Mouse (Mus musculus) limb, embryonic 14.5 days (tissue): ENCODE data around the gene Bco2. TPM values are rescaled to one million over a fixed set of nuclear protein-coding genes. Genes with fewer than 3 reads are reported as not detected.

Experiments
- ATAC-seq: fragments of 200-750 bp; cut with Nextera tagmentation; 2 replicates; pipeline ENCODE4 v1.8.0; 2017; ENCODE audit warnings: low read depth, moderate number of reproducible peaks, moderate TSS enrichment; ENCODE audit not compliant: low FRiP score
- DNase-seq: peaks from one replicate; pipeline ENCODE4 v3.0.0-alpha.2; 2015; ENCODE audit warnings: low spot score
- H3K27ac ChIP-seq: fragments of 300-500 bp; sonication (generic); replicated peaks from 2 replicates; pipeline ENCODE4 v1.5.1; 2014; ENCODE audit warnings: low read depth, mild to moderate bottlenecking, low read length, moderate library complexity, mixed read lengths
- H3K27me3 ChIP-seq: fragments of 300-500 bp; sonication (generic); 2 replicates; pipeline ENCODE4 v1.6.1; 2014; ENCODE audit warnings: low read length, mixed read lengths; ENCODE audit not compliant: control insufficient read depth, insufficient read depth
- H3K36me3 ChIP-seq: fragments of 300-500 bp; sonication (generic); 2 replicates; pipeline ENCODE4 v1.6.1; 2014; ENCODE audit warnings: mild to moderate bottlenecking, low read length, moderate library complexity, mixed read lengths; ENCODE audit not compliant: control insufficient read depth, insufficient read depth
- H3K4me1 ChIP-seq: fragments of 300-500 bp; sonication (generic); 2 replicates; pipeline ENCODE4 v1.6.1; 2014; ENCODE audit warnings: antibody characterized with exemption, low read length, mixed read lengths; ENCODE audit not compliant: control insufficient read depth, insufficient read depth
- H3K4me2 ChIP-seq: fragments of 300-500 bp; sonication (generic); replicated peaks from 2 replicates; pipeline ENCODE4 v1.6.1; 2014; ENCODE audit warnings: low read depth, mild to moderate bottlenecking, low read length, moderate library complexity; ENCODE audit not compliant: severe bottlenecking
- H3K4me3 ChIP-seq: fragments of 300-500 bp; sonication (generic); replicated peaks from 2 replicates; pipeline ENCODE4 v1.5.1; 2014; ENCODE audit warnings: low read length
- H3K9ac ChIP-seq: fragments of 300-500 bp; sonication (generic); 2 replicates; pipeline ENCODE4 v1.6.1; 2014; ENCODE audit warnings: mild to moderate bottlenecking, low read depth, low read length, moderate library complexity; ENCODE audit not compliant: severe bottlenecking
- H3K9me3 ChIP-seq: fragments of 300-500 bp; sonication (generic); 2 replicates; pipeline ENCODE4 v1.6.1; 2016; ENCODE audit warnings: low read length; ENCODE audit not compliant: control insufficient read depth
- POLR2A ChIP-seq: fragments of 200-500 bp; IDR thresholded peaks from 2 replicates; pipeline ENCODE4 v1.8.0; 2012; ENCODE audit warnings: inconsistent platforms, mild to moderate bottlenecking, moderate library complexity, borderline replicate concordance; ENCODE audit not compliant: insufficient read depth, insufficient read length; ENCODE audit errors: extremely low read depth
- WGBS: fragments of 180-500 bp; shearing (Covaris S2); extraction: QIAGEN DNeasy Blood & Tissue Kit; methylation state at CpG from one replicate; pipeline ENCODE4 v1.1.7; 2014; 5-methylcytosine and 5-hydroxymethylcytosine counted together
- polyA plus RNA-seq, 2 experiments: library from polyadenylated mRNA; depleted of rRNA in 1 of 2; stranded (reverse) in 1 of 2; unstranded in 1 of 2; fragments of >200 nt; fragmentation: Nextera tagmentation in 1 of 2; extraction: Ambion mirVana in 1 of 2; gene quantifications; 2 replicates each; pipeline versions ENCODE4 v1.2.1 to v1.2.3; 2012 to 2014

Gene Bco2
- polyA plus RNA-seq, 2 experiments, result 0.14 to 0.26 TPM

DNA sequence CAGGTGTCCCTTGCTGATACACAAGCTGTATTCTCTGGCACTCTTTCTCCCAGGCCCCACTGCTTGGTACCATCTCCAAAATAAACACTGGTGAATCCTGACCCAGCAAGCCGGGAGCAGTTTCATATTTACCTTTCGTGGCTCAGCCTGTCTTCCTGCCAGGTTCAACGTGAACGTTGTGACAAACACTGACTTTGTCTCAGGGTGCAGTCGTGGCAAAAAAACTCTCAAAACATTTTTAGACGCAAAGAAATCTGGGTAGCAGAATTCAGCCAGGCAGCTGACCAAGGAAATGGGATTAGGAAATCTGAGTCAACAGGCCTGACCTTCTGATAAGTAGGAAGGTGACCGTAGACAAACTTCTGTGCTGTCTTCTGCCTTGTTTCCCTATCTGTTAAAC, 47.4 kb downstream of the Bco2 start:
- no peaks in the 10 kb centered on the region for H3K27me3 ChIP-seq
- H3K9ac ChIP-seq, result no peak overlapping the region
- H3K36me3 ChIP-seq, result no peaks in the 10 kb centered on the region
- no peaks in the 10 kb centered on the region for H3K9me3 ChIP-seq
- H3K4me1 ChIP-seq, result no peaks in the 10 kb centered on the region
- WGBS, result 84% methylated on average over 7 of the region's 7 CpGs
- H3K27ac ChIP-seq, result no peak overlapping the region
- DNase-seq, result no peak
- TF ChIP-seq POLR2A, result no peak
- no peak overlapping the region for H3K4me3 ChIP-seq
- no peak overlapping the region for H3K4me2 ChIP-seq
- ATAC-seq, result no peak

DNA sequence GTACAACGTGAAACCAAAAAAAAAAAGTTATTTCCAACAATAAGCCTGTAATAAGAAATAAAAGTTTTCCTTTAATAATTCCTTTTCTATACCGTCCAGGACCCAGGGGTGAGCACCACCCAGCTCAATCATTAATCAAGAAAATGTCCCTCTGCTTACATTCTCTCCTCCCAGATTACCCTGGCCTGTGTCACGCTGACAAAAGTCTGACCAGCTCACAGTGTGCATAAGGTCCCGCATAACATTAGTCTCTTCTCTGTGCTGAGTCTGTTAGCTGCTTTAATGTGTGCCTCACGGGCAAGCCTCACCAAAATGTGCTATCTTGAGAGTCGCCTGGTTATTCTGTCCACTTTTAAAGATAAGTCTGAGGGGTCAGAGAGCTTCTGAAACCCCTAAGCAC, 49.6 kb downstream of the Bco2 start:
- H3K27ac ChIP-seq, result no peak overlapping the region
- H3K27me3 ChIP-seq, result no peaks in the 10 kb centered on the region
- no peaks in the 10 kb centered on the region for H3K4me1 ChIP-seq
- no peaks in the 10 kb centered on the region for H3K36me3 ChIP-seq
- no peak for TF ChIP-seq POLR2A
- 63% methylated on average over 6 of the region's 6 CpGs for WGBS
- H3K9me3 ChIP-seq, result no peaks in the 10 kb centered on the region
- DNase-seq (no peak), ATAC-seq (no peak)
- no peak overlapping the region for H3K9ac ChIP-seq
- H3K4me2 ChIP-seq, result no peak overlapping the region
- H3K4me3 ChIP-seq, result no peak overlapping the region

DNA sequence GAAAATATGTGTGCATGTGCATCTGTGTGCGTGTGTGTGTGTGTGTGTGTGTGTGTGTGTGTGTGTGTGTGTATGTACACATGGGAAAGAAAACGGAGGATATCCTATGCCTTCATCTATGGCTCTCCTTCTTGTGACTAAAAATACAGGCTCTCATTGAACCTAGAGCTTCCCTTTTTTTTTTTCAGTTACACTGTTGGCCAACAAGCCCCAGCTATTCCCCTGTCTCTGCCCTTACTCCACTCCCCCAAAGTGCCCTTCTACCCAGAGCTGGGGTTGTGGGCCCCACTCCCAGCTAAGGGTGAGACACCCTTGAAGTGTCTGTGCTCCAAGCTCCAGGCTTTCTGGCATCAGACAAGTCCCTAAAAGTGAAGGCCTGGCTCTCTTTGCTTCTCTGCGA, 52.0 kb downstream of the Bco2 start:
- H3K9ac ChIP-seq, result no peak overlapping the region
- H3K4me3 ChIP-seq, result no peak overlapping the region
- H3K27me3 ChIP-seq, result no peaks in the 10 kb centered on the region
- 88% methylated on average over 2 of the region's 3 CpGs for WGBS
- no peak for DNase-seq
- no peak overlapping the region for H3K27ac ChIP-seq
- no peaks in the 10 kb centered on the region for H3K9me3 ChIP-seq
- TF ChIP-seq POLR2A, result no peak
- no peaks in the 10 kb centered on the region for H3K4me1 ChIP-seq
- no peak overlapping the region for H3K4me2 ChIP-seq
- H3K36me3 ChIP-seq, result no peaks in the 10 kb centered on the region
- no peak for ATAC-seq

DNA sequence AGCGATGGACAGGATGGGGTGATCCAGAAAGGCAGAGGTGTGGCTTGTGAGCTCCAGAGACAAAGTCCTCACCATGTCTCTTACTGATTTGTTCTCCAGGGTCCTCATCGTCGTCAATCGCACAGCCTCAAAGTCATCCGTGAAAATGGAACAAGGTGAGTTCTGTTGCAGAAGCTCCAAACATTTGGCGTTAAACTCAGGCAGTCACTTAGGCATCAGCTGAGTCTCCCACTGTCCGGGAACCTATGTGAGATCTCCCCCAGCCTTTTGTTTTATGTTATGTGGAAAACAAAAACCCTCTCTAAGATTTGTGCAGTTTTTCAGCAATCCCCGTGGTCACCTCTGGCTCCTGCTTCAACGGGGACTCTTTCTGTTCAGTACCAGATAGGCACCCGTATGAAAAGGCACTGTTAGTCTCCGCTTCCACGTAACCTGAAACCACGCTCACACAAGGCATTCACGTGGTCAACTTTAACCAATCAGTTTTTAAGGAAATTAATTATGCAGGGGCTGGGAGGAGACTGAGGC, 53.9 kb downstream of the Bco2 start:
- DNase-seq, result peak; percentile 73

DNA sequence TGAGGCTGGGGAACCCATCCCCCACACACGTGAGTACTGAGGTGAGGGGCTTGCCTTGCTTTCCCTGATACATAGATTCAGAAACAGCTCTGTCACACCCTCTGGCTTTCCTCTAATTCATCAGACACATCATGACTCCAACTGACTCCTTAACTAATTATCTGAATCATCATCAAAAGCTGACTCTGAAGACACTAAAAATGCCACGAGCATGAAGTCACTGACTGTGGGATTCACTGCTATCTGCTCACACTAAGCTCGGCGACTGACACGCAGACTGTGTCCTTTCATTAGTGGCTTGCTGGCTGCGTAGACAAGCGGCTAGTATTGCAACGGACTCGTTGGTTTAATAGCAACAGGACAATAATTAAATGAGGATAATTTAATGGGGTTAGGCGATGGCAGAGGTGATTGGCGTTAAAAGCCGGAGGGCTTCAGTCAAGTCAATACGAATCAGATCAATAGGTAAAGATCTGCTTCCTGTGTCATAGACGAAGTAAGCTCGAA, 54.5 kb downstream of the Bco2 start:
- DNase-seq (no peak), ATAC-seq (no peak)
- no peak overlapping the region for H3K9ac ChIP-seq
- H3K36me3 ChIP-seq, result no peaks in the 10 kb centered on the region
- no peaks in the 10 kb centered on the region for H3K9me3 ChIP-seq
- H3K4me2 ChIP-seq, result peak overlapping the region; percentile 42
- WGBS, result 68% methylated on average over 15 of the region's 15 CpGs
- no peak for TF ChIP-seq POLR2A
- H3K27me3 ChIP-seq, result no peaks in the 10 kb centered on the region
- H3K4me3 ChIP-seq, result peak overlapping the region; percentile 27
- no peaks in the 10 kb centered on the region for H3K4me1 ChIP-seq
- no peak overlapping the region for H3K27ac ChIP-seq

More for the DNA sequence above, 53.9 kb downstream of the Bco2 start:
- H3K9me3 ChIP-seq, result no peaks in the 10 kb centered on the region
- H3K4me1 ChIP-seq, result no peaks in the 10 kb centered on the region
- H3K27me3 ChIP-seq, result no peaks in the 10 kb centered on the region
- H3K4me3 ChIP-seq, result peak overlapping the region; percentile 27
- peak; percentile 89 for ATAC-seq
- 28% methylated on average over 14 of the region's 14 CpGs for WGBS
- no peak overlapping the region for H3K27ac ChIP-seq
- 0 out of 2 replicates have a peak overlapping the region, but pooled peaks have one; percentile 25 for H3K9ac ChIP-seq
- no peak for TF ChIP-seq POLR2A
- H3K4me2 ChIP-seq, result peak overlapping the region; percentile 42
- H3K36me3 ChIP-seq, result no peaks in the 10 kb centered on the region

DNA sequence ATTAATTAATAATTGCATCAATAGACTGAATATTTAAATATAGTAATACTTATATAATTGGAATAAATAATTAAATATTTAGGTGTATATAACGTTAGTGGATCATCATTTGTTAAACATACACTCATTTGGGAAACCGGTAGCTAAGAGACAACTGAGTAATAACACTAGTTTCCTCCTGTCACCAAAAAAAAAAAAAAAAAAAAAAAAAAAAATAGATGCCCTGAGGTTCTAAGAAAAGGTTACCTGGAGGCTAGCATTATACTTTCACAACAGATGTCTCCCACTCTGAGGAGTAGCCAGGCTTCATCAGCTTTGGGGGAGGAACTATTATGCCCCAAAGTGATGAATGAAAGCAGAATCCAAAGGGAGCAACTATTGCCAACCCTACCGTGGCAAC, 55.2 kb downstream of the Bco2 start:
- DNase-seq (no peak), ATAC-seq (no peak)
- 92% methylated on average over 3 of the region's 3 CpGs for WGBS
- Histone ChIP-seq H3K36me3 (no peaks in the 10 kb centered on the region), H3K4me2 (no peak overlapping the region), H3K27ac (no peak overlapping the region), H3K27me3 (no peaks in the 10 kb centered on the region), H3K4me3 (no peak overlapping the region), H3K4me1 (no peaks in the 10 kb centered on the region), H3K9ac (no peak overlapping the region), H3K9me3 (no peaks in the 10 kb centered on the region)
- TF ChIP-seq POLR2A, result no peak
